Comparison of ENCODE assay signal across 13 mouse cellular contexts in the genomic region with DNA sequence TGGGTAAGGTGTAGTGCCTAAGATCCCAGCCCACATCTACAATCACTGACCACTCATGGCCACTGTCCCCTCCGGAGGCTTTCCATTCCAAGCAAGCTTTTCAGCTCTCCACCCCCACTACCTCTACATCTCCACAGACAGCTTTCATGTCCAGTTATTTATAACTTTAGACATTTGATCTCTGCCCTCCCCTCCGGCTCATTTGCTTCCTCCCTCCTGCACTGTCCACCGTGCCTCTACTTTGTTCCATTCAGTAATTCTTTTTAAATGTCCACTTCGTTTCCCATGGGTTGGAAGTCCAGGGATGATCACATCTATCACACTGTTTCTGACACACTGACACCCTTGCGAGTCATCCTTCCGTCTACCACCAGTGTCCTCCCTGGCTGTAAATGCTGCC. TPM values are rescaled to one million over a fixed set of nuclear protein-coding genes. Genes with fewer than 3 reads are reported as not detected.
"Had no signal": no experiment of that assay in that cellular context is flagged by ENCODE, and none has a peak within 500 bp of the region (broad histone marks: within the 10 kb centered on the region; RNA-seq: fewer than 3 reads in every experiment).

No protein-coding gene starts in this region.

- H3K27me3 ChIP-seq: limb, embryonic 15.5 days; liver, embryonic 15.5 days; neural tube, embryonic 12.5 days had no signal

- H3K27ac ChIP-seq: left cerebral cortex, adult 2 months; limb, embryonic 15.5 days; midbrain, embryonic 10.5 days; neural tube, embryonic 12.5 days; stomach, postnatal 0 days had no signal

- H3K4me3 ChIP-seq: left cerebral cortex, adult 2 months; limb, embryonic 15.5 days; liver, embryonic 15.5 days; midbrain, embryonic 10.5 days; neural tube, embryonic 12.5 days had no signal

- H3K4me2 ChIP-seq: limb, embryonic 15.5 days; liver, embryonic 15.5 days; lung, embryonic 14.5 days; neural tube, embryonic 12.5 days had no signal

- DNase-seq: kidney, adult 18-20 months; kidney, postnatal 14 days; lung, embryonic 14.5 days; lung, postnatal 10 days; midbrain, embryonic 14.5 days; thymus, postnatal 4 days had no signal

- H3K9ac ChIP-seq: limb, embryonic 15.5 days; liver, embryonic 15.5 days; lung, embryonic 14.5 days; neural tube, embryonic 12.5 days had no signal

- H3K9me3 ChIP-seq: limb, embryonic 15.5 days; liver, embryonic 15.5 days; midbrain, embryonic 10.5 days; neural tube, embryonic 12.5 days had no signal

RNA-seq across cellular contexts. Expression of a gene that starts 51.3 kb away (rescaled TPM):
- total RNA-seq: neutrophil, adult 5-6 weeks had no signal
